Mouse (Mus musculus) midbrain, embryonic 15.5 days (tissue): ENCODE results near the gene Npas4. TPM values are rescaled to one million over a fixed set of nuclear protein-coding genes. Genes with fewer than 3 reads are reported as not detected.

Source experiments
- polyA plus RNA-seq: library from polyadenylated mRNA; unstranded; fragments of >200 nt; fragmentation: Nextera tagmentation; extraction: Ambion mirVana; gene quantifications from 2 replicates; pipeline ENCODE4 v1.2.1, GENCODE M21; 2015

The Npas4 gene
- polyA plus RNA-seq, 1 experiment from 2014 or later: 0.67 TPM

Other genes with a start within 250 kb of the Npas4 start
- gene Rbm4b, start 233.8 kb downstream of the Npas4 start, polyA plus RNA-seq: 180 and 188 TPM in 2 replicates
- 98.0 and 98.6 TPM in 2 replicates for gene Rbm4, start 196.4 kb downstream of the Npas4 start, polyA plus RNA-seq
- 17.0 and 19.5 TPM in 2 replicates for gene Gm21992, start 178.7 kb downstream of the Npas4 start, polyA plus RNA-seq
- 69.3 and 72.8 TPM in 2 replicates for gene Rbm14, start 178.7 kb downstream of the Npas4 start, polyA plus RNA-seq
- 43.9 and 44.1 TPM in 2 replicates for gene Ccs, start 151.0 kb downstream of the Npas4 start, polyA plus RNA-seq
- 0.74 and 0.83 TPM in 2 replicates for gene Ccdc87, start 150.9 kb downstream of the Npas4 start, polyA plus RNA-seq
- 83.0 and 84.3 TPM in 2 replicates for gene Ctsf, start 135.2 kb downstream of the Npas4 start, polyA plus RNA-seq
- gene Actn3, start 112.4 kb downstream of the Npas4 start, polyA plus RNA-seq: 2.2 and 2.7 TPM in 2 replicates
- gene Zdhhc24, start 111.6 kb downstream of the Npas4 start, polyA plus RNA-seq: 26.1 and 28.8 TPM in 2 replicates
- gene Bbs1, start 83.7 kb downstream of the Npas4 start, polyA plus RNA-seq: 11.7 and 12.1 TPM in 2 replicates
- 125 TPM in 2 replicates for gene Dpp3, start 62.0 kb downstream of the Npas4 start, polyA plus RNA-seq
- 14.0 and 14.5 TPM in 2 replicates for gene Peli3, start 47.2 kb downstream of the Npas4 start, polyA plus RNA-seq
- 91.7 and 96.4 TPM in 2 replicates for gene Mrpl11, start 28.2 kb downstream of the Npas4 start, polyA plus RNA-seq
- gene Slc29a2, start 33.5 kb upstream of the Npas4 start, polyA plus RNA-seq: 12.2 and 13.6 TPM in 2 replicates
- 78.8 and 80.6 TPM in 2 replicates for gene B4gat1, start 48.5 kb upstream of the Npas4 start, polyA plus RNA-seq
- gene AC124502.3, start 48.6 kb upstream of the Npas4 start, polyA plus RNA-seq: 3.6 and 4.2 TPM in 2 replicates
- 40.0 and 44.4 TPM in 2 replicates for gene Brms1, start 51.0 kb upstream of the Npas4 start, polyA plus RNA-seq
- gene Rin1, start 60.2 kb upstream of the Npas4 start, polyA plus RNA-seq: 0.91 and 1.6 TPM in 2 replicates
- 19.7 and 24.2 TPM in 2 replicates for gene Cd248, start 77.8 kb upstream of the Npas4 start, polyA plus RNA-seq
- gene Tmem151a, start 95.2 kb upstream of the Npas4 start, polyA plus RNA-seq: 20.3 and 21.2 TPM in 2 replicates
- 43.4 and 55.8 TPM in 2 replicates for gene Yif1a, start 98.2 kb upstream of the Npas4 start, polyA plus RNA-seq
- gene Cnih2, start 108.2 kb upstream of the Npas4 start, polyA plus RNA-seq: 480 and 492 TPM in 2 replicates
- 216 and 233 TPM in 2 replicates for gene Rab1b, start 116.8 kb upstream of the Npas4 start, polyA plus RNA-seq
- 76.8 and 78.4 TPM in 2 replicates for gene Klc2, start 128.2 kb upstream of the Npas4 start, polyA plus RNA-seq